Mouse (Mus musculus): ENCODE measurements at regions not wholly inside any gene's neighbourhood (a gene's known extent, or its start where the extent isn't known, plus 50 kb on each side); places are given as distances from the start of the nearest gene placed in this dataset.

GRCm38 (mm10) chr14:76836926-76837516, 199.6 kb upstream of the Ccdc122 start:
- Histone ChIP-seq H3K27ac (ENCODE audit: low read depth, low read length) (0 out of 2 replicates have a peak overlapping the region, but pooled peaks have one; percentile 43), H3K9me3 (ENCODE audit: control insufficient read depth, low read length) (no peaks in the 10 kb centered on the region), H3K4me1 (replicated peaks; ENCODE audit: control insufficient read depth, insufficient read depth, low read length) (no peaks in the 10 kb centered on the region), H3K27me3 (replicated peaks; ENCODE audit: control insufficient read depth, insufficient read depth, low read length) (no peaks in the 10 kb centered on the region), H3K4me3 (ENCODE audit: low read depth, low read length) (no peak overlapping the region), H3K9ac (ENCODE audit: low read depth, low read length) (no peak overlapping the region), H3K36me3 (ENCODE audit: control insufficient read depth, insufficient read depth, low read length) (no peaks in the 10 kb centered on the region), H3K4me2 (no peak overlapping the region)
- no peak for ATAC-seq (replicated peaks; ENCODE audit: low FRiP score)
- WGBS, result 71% methylated on average over 10 of the region's 10 CpGs
- no peak for DNase-seq (ENCODE audit: low spot score)

DNA sequence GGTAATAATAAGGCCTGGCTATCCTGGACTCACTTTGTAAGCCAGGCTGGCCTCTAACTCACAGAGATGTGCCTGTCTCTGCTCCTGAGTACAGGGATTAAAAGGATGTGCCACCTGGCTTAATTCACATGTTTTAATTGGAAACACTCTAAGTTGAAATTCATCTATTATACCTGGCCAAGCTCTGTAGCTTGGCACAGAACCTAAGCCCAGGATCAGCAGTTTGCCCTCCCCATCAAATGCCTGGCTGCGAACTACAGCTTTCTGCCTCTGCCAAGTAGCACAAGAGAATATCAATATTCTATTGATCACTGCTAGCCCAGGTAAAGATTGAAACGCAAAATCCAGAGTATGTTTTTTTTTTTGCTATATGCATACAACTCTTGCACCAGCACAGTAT, 200.3 kb upstream of the Ccdc122 start:
- Histone ChIP-seq H3K36me3 (ENCODE audit: control insufficient read depth, insufficient read depth, low read length) (no peaks in the 10 kb centered on the region), H3K4me3 (ENCODE audit: low read depth, low read length) (no peak overlapping the region), H3K27me3 (replicated peaks; ENCODE audit: control insufficient read depth, insufficient read depth, low read length) (no peaks in the 10 kb centered on the region), H3K4me1 (replicated peaks; ENCODE audit: control insufficient read depth, insufficient read depth, low read length) (no peaks in the 10 kb centered on the region), H3K27ac (ENCODE audit: low read depth, low read length) (no peak overlapping the region), H3K4me2 (no peak overlapping the region), H3K9me3 (ENCODE audit: control insufficient read depth, low read length) (no peaks in the 10 kb centered on the region), H3K9ac (ENCODE audit: low read depth, low read length) (no peak overlapping the region)
- 77% methylated on average over 2 of the region's 2 CpGs for whole genome bisulfite sequencing
- no peak for DNase-seq (ENCODE audit: low spot score)
- ATAC-seq (replicated peaks; ENCODE audit: low FRiP score), result no peak

DNA sequence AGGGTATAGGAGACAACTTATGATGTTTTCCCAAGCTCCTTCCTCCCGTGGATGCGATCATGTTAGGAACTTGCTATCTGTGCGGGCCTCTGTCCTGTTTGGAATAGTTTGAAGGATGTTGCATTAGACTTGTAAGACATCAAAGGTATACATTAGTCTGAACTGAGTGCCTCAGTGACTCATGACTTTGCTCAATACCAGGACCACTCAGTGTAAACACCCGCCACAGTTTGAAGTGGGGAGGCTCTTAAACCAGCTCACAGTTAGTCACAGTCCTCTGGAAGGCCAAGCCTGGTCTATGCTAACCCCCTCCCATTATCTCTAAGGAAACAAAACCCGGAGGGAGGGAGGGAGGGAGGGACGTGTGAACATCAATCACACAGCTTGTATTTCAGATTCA, 202.5 kb upstream of the Ccdc122 start:
- no peak for ATAC-seq (replicated peaks; ENCODE audit: low FRiP score)
- H3K27ac ChIP-seq (ENCODE audit: low read depth, low read length), result no peak overlapping the region
- 53% methylated on average over 6 of the region's 6 CpGs for WGBS

GRCm38 (mm10) chr14:76829161-76829510, 207.4 kb upstream of the Ccdc122 start:
- no peak overlapping the region for H3K9ac ChIP-seq (ENCODE audit: low read depth, low read length)
- H3K4me3 ChIP-seq (ENCODE audit: low read depth, low read length), result no peak overlapping the region
- WGBS, result 89% methylated on average over 1 of the region's 1 CpGs
- H3K27me3 ChIP-seq (replicated peaks; ENCODE audit: control insufficient read depth, insufficient read depth, low read length), result no peaks in the 10 kb centered on the region
- H3K36me3 ChIP-seq (ENCODE audit: control insufficient read depth, insufficient read depth, low read length), result no peaks in the 10 kb centered on the region
- no peak overlapping the region for H3K4me2 ChIP-seq
- no peak overlapping the region for H3K27ac ChIP-seq (ENCODE audit: low read depth, low read length)
- ATAC-seq (replicated peaks; ENCODE audit: low FRiP score) (no peak), DNase-seq (ENCODE audit: low spot score) (no peak)
- no peaks in the 10 kb centered on the region for H3K4me1 ChIP-seq (replicated peaks; ENCODE audit: control insufficient read depth, insufficient read depth, low read length)
- no peaks in the 10 kb centered on the region for H3K9me3 ChIP-seq (ENCODE audit: control insufficient read depth, low read length)

More for the DNA sequence above, 202.5 kb upstream of the Ccdc122 start:
- H3K9ac ChIP-seq (ENCODE audit: low read depth, low read length), result no peak overlapping the region
- no peaks in the 10 kb centered on the region for H3K4me1 ChIP-seq (replicated peaks; ENCODE audit: control insufficient read depth, insufficient read depth, low read length)
- H3K4me3 ChIP-seq (ENCODE audit: low read depth, low read length), result no peak overlapping the region
- no peaks in the 10 kb centered on the region for H3K27me3 ChIP-seq (replicated peaks; ENCODE audit: control insufficient read depth, insufficient read depth, low read length)
- no peaks in the 10 kb centered on the region for H3K36me3 ChIP-seq (ENCODE audit: control insufficient read depth, insufficient read depth, low read length)
- H3K9me3 ChIP-seq (ENCODE audit: control insufficient read depth, low read length), result no peaks in the 10 kb centered on the region
- H3K4me2 ChIP-seq, result no peak overlapping the region
- DNase-seq (ENCODE audit: low spot score), result peak; percentile 29

DNA sequence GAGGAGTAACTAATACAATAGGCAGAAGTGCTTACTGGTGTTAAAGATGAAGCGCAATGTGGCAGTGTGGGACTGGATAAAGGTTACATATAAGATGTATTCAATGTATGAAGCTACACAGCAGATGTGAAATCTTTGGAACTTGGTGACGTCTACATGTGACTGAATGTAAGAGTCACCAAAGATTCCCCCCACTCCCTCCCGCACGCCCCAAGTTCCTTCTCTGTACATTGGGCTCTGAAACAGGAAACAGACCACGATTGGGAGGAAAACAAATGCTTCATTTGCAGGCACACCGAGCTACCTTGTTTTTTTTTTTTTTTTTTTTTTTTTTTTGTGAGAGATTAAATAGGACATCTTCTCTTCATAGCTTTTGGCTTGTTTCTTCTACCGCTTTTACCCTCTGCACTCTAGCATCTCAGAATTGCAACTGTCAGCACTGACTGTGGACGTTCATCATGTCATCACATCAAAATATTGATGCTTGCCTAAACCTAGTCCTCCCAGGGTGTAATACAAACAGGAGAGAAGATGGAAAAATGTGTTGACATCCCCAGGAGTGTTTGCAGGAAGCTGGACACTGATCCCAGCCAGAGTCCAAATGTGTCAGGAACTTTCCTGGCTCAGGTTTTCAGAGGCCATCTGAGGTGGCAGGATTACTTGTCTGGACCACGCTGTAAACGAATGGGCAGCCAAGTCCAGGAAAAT, 208.0 kb upstream of the Ccdc122 start:
- no peaks in the 10 kb centered on the region for H3K9me3 ChIP-seq (ENCODE audit: control insufficient read depth, low read length)
- no peaks in the 10 kb centered on the region for H3K4me1 ChIP-seq (replicated peaks; ENCODE audit: control insufficient read depth, insufficient read depth, low read length)
- no peak overlapping the region for H3K4me2 ChIP-seq
- no peak overlapping the region for H3K27ac ChIP-seq (ENCODE audit: low read depth, low read length)
- DNase-seq (ENCODE audit: low spot score) (peak; percentile 27), ATAC-seq (replicated peaks; ENCODE audit: low FRiP score) (no peak)
- no peak overlapping the region for H3K4me3 ChIP-seq (ENCODE audit: low read depth, low read length)
- WGBS, result 58% methylated on average over 10 of the region's 10 CpGs
- H3K27me3 ChIP-seq (replicated peaks; ENCODE audit: control insufficient read depth, insufficient read depth, low read length), result no peaks in the 10 kb centered on the region
- no peaks in the 10 kb centered on the region for H3K36me3 ChIP-seq (ENCODE audit: control insufficient read depth, insufficient read depth, low read length)
- no peak overlapping the region for H3K9ac ChIP-seq (ENCODE audit: low read depth, low read length)

DNA sequence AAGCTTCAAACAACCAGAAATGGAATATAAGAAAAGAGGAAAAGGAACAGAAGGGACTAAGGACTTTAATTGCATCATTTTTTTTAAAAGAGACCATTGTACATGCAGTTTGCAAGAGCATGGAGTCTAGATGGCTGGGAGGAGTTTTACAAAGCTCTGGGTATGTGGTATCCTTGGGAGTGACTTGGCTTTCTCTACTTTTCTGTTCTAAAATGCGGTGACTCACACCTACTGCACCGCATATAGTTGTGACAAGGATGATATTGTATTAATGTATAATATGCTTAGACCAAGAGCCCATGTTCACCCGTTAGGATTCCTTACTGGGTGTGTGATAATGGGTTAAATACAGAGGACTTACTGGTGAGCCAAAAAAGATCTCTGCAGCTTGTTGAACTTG, 212.5 kb upstream of the Ccdc122 start:
- WGBS, result 90% methylated on average over 3 of the region's 3 CpGs
- Histone ChIP-seq H3K36me3 (ENCODE audit: control insufficient read depth, insufficient read depth, low read length) (no peaks in the 10 kb centered on the region), H3K9me3 (ENCODE audit: control insufficient read depth, low read length) (no peaks in the 10 kb centered on the region), H3K4me2 (no peak overlapping the region), H3K4me3 (ENCODE audit: low read depth, low read length) (no peak overlapping the region), H3K9ac (ENCODE audit: low read depth, low read length) (no peak overlapping the region), H3K27me3 (replicated peaks; ENCODE audit: control insufficient read depth, insufficient read depth, low read length) (no peaks in the 10 kb centered on the region), H3K27ac (ENCODE audit: low read depth, low read length) (no peak overlapping the region), H3K4me1 (replicated peaks; ENCODE audit: control insufficient read depth, insufficient read depth, low read length) (no peaks in the 10 kb centered on the region)
- ATAC-seq (replicated peaks; ENCODE audit: low FRiP score), result no peak
- DNase-seq (ENCODE audit: low spot score), result no peak

- no peak for ATAC-seq (replicated peaks; ENCODE audit: low FRiP score)
- H3K9ac ChIP-seq (ENCODE audit: low read depth, low read length), result no peak overlapping the region
- H3K9me3 ChIP-seq (ENCODE audit: control insufficient read depth, low read length), result no peaks in the 10 kb centered on the region
- DNase-seq (ENCODE audit: low spot score), result peak; percentile 27
- no peak overlapping the region for H3K27ac ChIP-seq (ENCODE audit: low read depth, low read length)
- H3K4me3 ChIP-seq (ENCODE audit: low read depth, low read length), result no peak overlapping the region
- H3K36me3 ChIP-seq (ENCODE audit: control insufficient read depth, insufficient read depth, low read length), result no peaks in the 10 kb centered on the region
- 0 out of 2 replicates have a peak, but pooled peaks cover 2% of the 10 kb centered on the region for H3K4me1 ChIP-seq (replicated peaks; ENCODE audit: control insufficient read depth, insufficient read depth, low read length)
- no peak overlapping the region for H3K4me2 ChIP-seq
- H3K27me3 ChIP-seq (replicated peaks; ENCODE audit: control insufficient read depth, insufficient read depth, low read length), result no peaks in the 10 kb centered on the region
- 82% methylated on average over 9 of the region's 9 CpGs for WGBS
These were observed 213.7 kb upstream of the Ccdc122 start for GRCm38 (mm10) chr14:76822766-76823325.

DNA sequence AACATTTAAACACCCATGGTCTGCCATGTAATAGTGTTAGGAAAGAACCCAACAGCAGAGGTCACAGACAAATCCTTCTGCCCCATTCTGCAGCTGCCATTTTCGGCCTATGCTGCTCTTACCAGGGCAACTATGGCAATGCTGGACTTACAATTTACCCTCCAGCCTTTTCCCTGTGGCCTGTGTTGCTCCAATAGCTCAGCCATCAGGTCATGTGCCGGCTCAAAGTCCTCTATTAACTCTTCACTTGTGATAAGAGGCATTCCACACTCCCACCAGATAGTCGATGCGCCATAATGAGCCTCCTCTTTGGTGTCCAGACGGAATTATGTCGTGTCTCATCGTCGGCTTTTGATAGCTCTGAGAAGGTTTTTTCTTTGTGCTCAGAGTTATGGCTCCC, 214.7 kb upstream of the Ccdc122 start:
- no peak overlapping the region for H3K4me3 ChIP-seq (ENCODE audit: low read depth, low read length)
- H3K36me3 ChIP-seq (ENCODE audit: control insufficient read depth, insufficient read depth, low read length), result no peaks in the 10 kb centered on the region
- no peak for ATAC-seq (replicated peaks; ENCODE audit: low FRiP score)
- H3K4me1 ChIP-seq (replicated peaks; ENCODE audit: control insufficient read depth, insufficient read depth, low read length), result 0 out of 2 replicates have a peak, but pooled peaks cover 5% of the 10 kb centered on the region
- 58% methylated on average over 8 of the region's 8 CpGs for WGBS
- H3K9ac ChIP-seq (ENCODE audit: low read depth, low read length), result no peak overlapping the region
- H3K27ac ChIP-seq (ENCODE audit: low read depth, low read length), result no peak overlapping the region
- H3K27me3 ChIP-seq (replicated peaks; ENCODE audit: control insufficient read depth, insufficient read depth, low read length), result no peaks in the 10 kb centered on the region
- DNase-seq (ENCODE audit: low spot score), result peak; percentile 30
- H3K9me3 ChIP-seq (ENCODE audit: control insufficient read depth, low read length), result no peaks in the 10 kb centered on the region
- H3K4me2 ChIP-seq, result no peak overlapping the region

GRCm38 (mm10) chr14:76821484-76821883, 215.1 kb upstream of the Ccdc122 start:
- H3K9me3 ChIP-seq (ENCODE audit: control insufficient read depth, low read length), result no peaks in the 10 kb centered on the region
- H3K27me3 ChIP-seq (replicated peaks; ENCODE audit: control insufficient read depth, insufficient read depth, low read length), result no peaks in the 10 kb centered on the region
- WGBS, result 78% methylated on average over 7 of the region's 7 CpGs
- H3K4me1 ChIP-seq (replicated peaks; ENCODE audit: control insufficient read depth, insufficient read depth, low read length), result 0 out of 2 replicates have a peak, but pooled peaks cover 5% of the 10 kb centered on the region
- H3K9ac ChIP-seq (ENCODE audit: low read depth, low read length), result no peak overlapping the region
- H3K27ac ChIP-seq (ENCODE audit: low read depth, low read length), result no peak overlapping the region
- H3K4me2 ChIP-seq, result no peak overlapping the region
- H3K36me3 ChIP-seq (ENCODE audit: control insufficient read depth, insufficient read depth, low read length), result no peaks in the 10 kb centered on the region
- no peak overlapping the region for H3K4me3 ChIP-seq (ENCODE audit: low read depth, low read length)
- ATAC-seq (replicated peaks; ENCODE audit: low FRiP score) (no peak), DNase-seq (ENCODE audit: low spot score) (no peak)

Data from liver, embryonic 11.5 days (tissue).